Mouse (Mus musculus): ENCODE data around the gene Grip1. TPM values are rescaled to one million over a fixed set of nuclear protein-coding genes. Genes with fewer than 3 reads are reported as not detected.

Grip1 gene
- polyA plus RNA-seq, 1 experiment from 2014 or later: 7.9 TPM

DNA sequence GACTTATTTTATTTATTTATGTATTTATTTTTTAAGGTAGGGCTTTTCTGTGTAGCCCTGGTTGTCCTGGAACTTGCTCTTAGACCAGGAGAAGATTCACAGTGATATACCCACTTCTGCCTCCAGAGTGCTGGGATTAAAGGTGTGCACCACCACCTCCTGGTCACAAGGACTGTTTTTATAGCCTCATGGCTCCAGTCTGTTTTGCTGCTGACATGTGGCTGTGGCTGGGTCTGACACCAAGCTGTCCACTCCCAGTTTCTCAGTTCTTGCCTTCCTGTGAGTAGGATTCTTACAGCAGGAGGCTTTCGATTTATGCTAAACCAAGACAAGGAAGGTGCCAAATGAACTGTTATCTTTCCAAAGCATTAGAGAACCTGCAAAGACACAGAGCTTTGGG is 16.5 kb downstream of the Grip1 start:
- Histone ChIP-seq H3K36me3 (0 out of 2 replicates have a peak, but pooled peaks cover 9% of the 10 kb centered on the region), H3K27me3 (ENCODE audit: insufficient read depth, poor library complexity, severe bottlenecking) (no peaks in the 10 kb centered on the region), H3K4me1 (replicated peaks) (0 out of 2 replicates have a peak, but pooled peaks cover 1% of the 10 kb centered on the region), H3K4me3 (no peak overlapping the region), H3K9me3 (no peaks in the 10 kb centered on the region), H3K27ac (no peak overlapping the region)
- DNase-seq (ENCODE audit: low spot score): no peak
- 100% methylated on average over 1 of the region's 1 CpGs for WGBS

DNA sequence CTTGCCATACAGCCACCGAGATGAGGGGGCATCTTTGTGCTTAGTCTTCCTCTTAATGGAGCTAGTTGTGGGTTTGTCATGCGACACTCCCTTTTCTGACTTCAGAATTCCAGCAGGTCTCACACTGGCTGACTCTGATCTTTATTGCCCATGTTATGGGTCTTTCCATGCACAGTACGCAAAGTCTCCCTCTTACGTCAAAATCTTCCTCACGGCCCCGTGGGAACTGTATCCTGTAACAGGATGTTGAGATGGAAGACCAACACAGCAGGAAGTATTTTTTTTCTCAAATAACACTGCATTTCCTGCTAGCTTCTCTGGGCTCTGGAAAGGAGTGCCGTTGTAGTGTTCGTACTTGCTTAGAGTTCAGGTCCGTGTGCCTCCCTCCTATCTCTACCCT is 21.5 kb downstream of the Grip1 start:
- no peak overlapping the region for H3K27ac ChIP-seq
- H3K36me3 ChIP-seq: 0 out of 2 replicates have a peak, but pooled peaks cover 9% of the 10 kb centered on the region
- 81% methylated on average over 9 of the region's 9 CpGs for WGBS
- no peak overlapping the region for H3K4me3 ChIP-seq
- H3K4me1 ChIP-seq (replicated peaks): peaks cover 5% of the 10 kb centered on the region; the same call in 1 of the 2 replicates
- H3K9me3 ChIP-seq: no peaks in the 10 kb centered on the region
- no peaks in the 10 kb centered on the region for H3K27me3 ChIP-seq (ENCODE audit: insufficient read depth, poor library complexity, severe bottlenecking)
- no peak for DNase-seq (ENCODE audit: low spot score)

DNA sequence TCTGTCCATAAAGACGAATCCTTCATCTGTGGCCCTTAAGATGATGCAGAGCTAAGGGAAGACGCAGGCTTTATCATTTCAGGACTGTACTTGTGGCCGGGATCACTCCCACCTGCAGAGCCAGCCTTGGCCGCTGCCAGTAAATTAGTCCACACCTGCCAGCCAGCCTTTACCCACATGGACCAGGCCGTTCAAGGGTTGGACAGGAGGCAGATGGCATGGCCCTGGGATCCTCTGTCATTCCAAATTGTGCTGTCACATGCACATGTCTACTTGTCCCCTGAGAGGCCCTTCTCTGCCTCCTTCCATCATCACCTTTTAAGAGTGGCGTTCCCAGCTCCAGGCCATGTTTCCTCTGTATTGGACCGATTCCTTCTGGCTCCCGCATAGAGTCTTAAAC is 24.0 kb downstream of the Grip1 start:
- H3K4me3 ChIP-seq: no peak overlapping the region
- no peaks in the 10 kb centered on the region for H3K9me3 ChIP-seq
- 85% methylated on average over 8 of the region's 8 CpGs for WGBS
- H3K4me1 ChIP-seq (replicated peaks): peaks cover 9% of the 10 kb centered on the region
- no peaks in the 10 kb centered on the region for H3K36me3 ChIP-seq
- H3K27me3 ChIP-seq (ENCODE audit: insufficient read depth, poor library complexity, severe bottlenecking): no peaks in the 10 kb centered on the region
- no peak for DNase-seq (ENCODE audit: low spot score)
- no peak overlapping the region for H3K27ac ChIP-seq

DNA sequence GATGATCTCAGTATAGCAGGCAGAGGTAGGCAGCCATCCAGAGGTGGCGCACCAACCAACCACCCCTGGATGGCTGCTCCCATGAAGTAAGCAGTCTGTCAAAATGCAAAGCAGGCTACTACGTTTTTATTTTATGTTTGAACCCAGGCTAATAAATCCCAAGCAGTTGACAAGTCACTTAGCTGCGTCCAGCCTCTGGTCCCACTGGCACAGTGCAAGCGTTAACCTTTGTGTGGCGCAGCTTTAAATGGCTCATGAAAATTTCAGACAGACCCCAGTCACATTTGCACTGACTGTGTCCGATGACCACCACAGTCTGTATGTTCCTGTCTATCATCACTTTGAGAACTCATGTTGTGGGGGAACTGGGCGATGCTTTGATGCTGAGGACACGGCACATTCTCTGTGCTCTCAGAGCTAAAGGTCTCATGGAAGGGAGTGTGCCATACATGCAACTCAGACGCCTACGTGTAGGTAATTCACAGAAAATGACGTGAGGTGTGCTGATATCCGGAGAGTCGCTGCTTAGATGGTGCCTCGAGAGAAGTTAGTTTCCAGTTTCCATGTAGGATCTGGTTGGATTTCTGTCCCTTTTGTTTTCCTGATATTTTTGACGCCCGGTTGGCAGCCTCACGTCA is 29.6 kb downstream of the Grip1 start:
- Histone ChIP-seq H3K27ac (peak overlapping the region; percentile 51), H3K4me3 (no peak overlapping the region), H3K27me3 (ENCODE audit: insufficient read depth, poor library complexity, severe bottlenecking) (no peaks in the 10 kb centered on the region), H3K4me1 (replicated peaks) (peaks cover 22% of the 10 kb centered on the region), H3K36me3 (no peaks in the 10 kb centered on the region), H3K9me3 (no peaks in the 10 kb centered on the region)
- peak; percentile 5 for DNase-seq (ENCODE audit: low spot score)
- 47% methylated on average over 17 of the region's 17 CpGs for WGBS

DNA sequence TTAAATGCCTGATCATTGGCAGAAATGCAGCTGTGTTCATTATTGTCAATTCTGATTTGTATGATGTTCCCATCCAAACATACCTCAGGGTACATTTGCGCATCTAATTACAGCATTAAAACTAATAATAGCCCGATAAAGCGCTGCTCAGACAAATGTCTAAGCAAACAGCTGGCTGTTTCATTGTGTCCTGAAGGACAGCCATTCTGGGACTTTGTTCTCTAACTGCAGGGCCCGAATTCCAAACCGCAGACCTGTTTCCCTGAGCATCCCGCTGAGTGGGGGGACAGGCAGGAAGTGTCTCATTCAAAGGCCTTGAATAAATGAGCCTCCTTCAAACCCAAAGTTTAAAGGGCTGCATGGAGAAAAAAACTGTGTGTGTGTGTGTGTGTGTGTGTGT is 30.1 kb downstream of the Grip1 start:
- H3K4me1 ChIP-seq (replicated peaks): peaks cover 22% of the 10 kb centered on the region
- 11% methylated on average over 6 of the region's 6 CpGs for WGBS
- peak; percentile 54 for DNase-seq (ENCODE audit: low spot score)
- H3K36me3 ChIP-seq: no peaks in the 10 kb centered on the region
- H3K4me3 ChIP-seq: no peak overlapping the region
- no peaks in the 10 kb centered on the region for H3K9me3 ChIP-seq
- H3K27ac ChIP-seq: peak overlapping the region; percentile 51
- H3K27me3 ChIP-seq (ENCODE audit: insufficient read depth, poor library complexity, severe bottlenecking): no peaks in the 10 kb centered on the region

DNA sequence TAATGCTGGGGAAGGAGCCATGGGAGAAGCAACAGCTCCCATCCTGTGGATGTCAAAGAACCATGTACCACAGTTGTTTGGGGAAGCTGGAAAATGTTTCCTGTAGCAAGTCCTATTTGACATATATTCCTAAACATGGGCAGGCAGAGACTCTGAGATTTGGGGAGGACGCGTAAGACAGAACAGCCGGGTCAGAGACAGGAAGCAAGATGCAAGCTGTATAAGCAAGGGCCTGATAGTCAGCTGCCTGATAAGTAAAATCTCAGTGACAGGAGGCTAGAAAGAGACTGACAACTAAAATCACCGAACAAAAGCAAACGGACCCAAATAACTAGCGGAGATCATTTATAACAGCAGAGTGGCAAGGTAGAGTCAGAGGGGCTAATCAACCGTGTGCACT is 33.3 kb downstream of the Grip1 start:
- WGBS: 87% methylated on average over 7 of the region's 7 CpGs
- Histone ChIP-seq H3K4me3 (no peak overlapping the region), H3K36me3 (peaks cover 11% of the 10 kb centered on the region), H3K4me1 (replicated peaks) (peaks cover 22% of the 10 kb centered on the region), H3K9me3 (no peaks in the 10 kb centered on the region), H3K27ac (no peak overlapping the region), H3K27me3 (ENCODE audit: insufficient read depth, poor library complexity, severe bottlenecking) (no peaks in the 10 kb centered on the region)
- no peak for DNase-seq (ENCODE audit: low spot score)

DNA sequence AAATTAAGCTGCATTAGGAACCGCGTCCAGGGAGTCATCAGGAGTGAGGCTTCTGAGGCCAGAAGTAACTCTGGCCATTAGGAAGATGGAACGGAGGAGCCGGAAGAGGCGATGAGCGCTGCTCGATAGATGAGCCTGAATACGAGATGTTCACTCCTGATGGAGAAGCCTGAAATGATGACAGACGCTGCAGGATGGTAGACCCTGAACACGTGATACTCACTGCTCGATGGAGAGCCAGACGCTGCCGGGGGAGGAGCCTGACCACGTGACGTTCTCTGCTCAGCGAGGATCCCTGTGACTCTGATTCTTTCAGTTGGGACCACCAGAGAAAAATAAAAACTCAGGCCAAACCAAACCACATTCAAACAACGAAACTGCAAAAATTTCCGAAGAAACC is 37.2 kb downstream of the Grip1 start:
- no peaks in the 10 kb centered on the region for H3K27me3 ChIP-seq (ENCODE audit: insufficient read depth, poor library complexity, severe bottlenecking)
- no peak for DNase-seq (ENCODE audit: low spot score)
- WGBS: 93% methylated on average over 18 of the region's 18 CpGs

DNA sequence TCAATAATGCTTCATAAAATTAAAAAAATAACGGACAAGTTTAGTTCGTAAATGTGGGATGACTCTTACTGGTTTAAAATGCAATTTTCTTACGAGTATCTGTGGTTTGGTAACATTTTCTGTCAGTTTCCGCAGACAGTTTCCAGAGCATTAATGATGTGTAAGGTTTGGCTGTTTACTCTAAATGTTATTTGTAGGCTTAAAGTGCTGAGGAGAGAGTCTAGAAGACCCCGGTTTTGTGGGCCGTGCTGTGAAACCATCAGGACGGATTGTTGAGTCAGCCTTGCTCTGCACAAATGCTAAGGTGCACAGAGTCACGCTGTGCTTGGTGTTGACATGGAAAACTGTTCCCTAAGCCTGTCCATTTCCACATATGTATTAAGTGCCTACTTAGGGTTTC is 41.7 kb downstream of the Grip1 start:
- Histone ChIP-seq H3K9me3 (peaks cover 18% of the 10 kb centered on the region), H3K4me3 (no peak overlapping the region), H3K36me3 (peaks cover 26% of the 10 kb centered on the region), H3K27me3 (ENCODE audit: insufficient read depth, poor library complexity, severe bottlenecking) (no peaks in the 10 kb centered on the region), H3K4me1 (replicated peaks) (no peaks in the 10 kb centered on the region), H3K27ac (no peak overlapping the region)
- 92% methylated on average over 8 of the region's 8 CpGs for WGBS
- no peak for DNase-seq (ENCODE audit: low spot score)

More for the DNA sequence above, 37.2 kb downstream of the Grip1 start:
- Histone ChIP-seq H3K4me1 (replicated peaks) (no peaks in the 10 kb centered on the region), H3K27ac (no peak overlapping the region), H3K4me3 (no peak overlapping the region), H3K9me3 (no peaks in the 10 kb centered on the region), H3K36me3 (peaks cover 11% of the 10 kb centered on the region)

DNA sequence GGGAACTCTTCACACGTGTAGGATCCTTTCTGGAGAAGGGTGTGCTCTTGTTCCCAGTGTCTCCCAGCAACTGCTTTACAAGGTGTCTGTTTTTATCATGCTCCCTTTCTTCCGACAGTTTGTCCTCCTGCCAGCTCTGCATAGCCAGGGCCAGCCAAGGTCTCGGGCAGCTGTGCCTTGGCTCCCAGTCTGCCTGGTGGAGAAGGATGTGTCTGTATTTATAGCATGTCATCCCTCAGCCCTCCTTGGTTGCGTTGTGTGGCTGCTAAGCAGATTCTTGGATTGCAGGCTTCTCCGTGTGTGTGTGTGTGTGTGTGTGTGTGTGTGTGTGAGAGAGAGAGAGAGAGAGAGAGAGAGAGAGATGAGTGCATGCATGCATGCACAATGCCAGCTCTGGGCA is 42.6 kb downstream of the Grip1 start:
- H3K36me3 ChIP-seq: peaks cover 19% of the 10 kb centered on the region
- H3K4me3 ChIP-seq: no peak overlapping the region
- no peak overlapping the region for H3K27ac ChIP-seq
- WGBS: 83% methylated on average over 5 of the region's 5 CpGs
- peaks cover 23% of the 10 kb centered on the region for H3K9me3 ChIP-seq
- no peaks in the 10 kb centered on the region for H3K4me1 ChIP-seq (replicated peaks)
- H3K27me3 ChIP-seq (ENCODE audit: insufficient read depth, poor library complexity, severe bottlenecking): no peaks in the 10 kb centered on the region
- no peak for DNase-seq (ENCODE audit: low spot score)

DNA sequence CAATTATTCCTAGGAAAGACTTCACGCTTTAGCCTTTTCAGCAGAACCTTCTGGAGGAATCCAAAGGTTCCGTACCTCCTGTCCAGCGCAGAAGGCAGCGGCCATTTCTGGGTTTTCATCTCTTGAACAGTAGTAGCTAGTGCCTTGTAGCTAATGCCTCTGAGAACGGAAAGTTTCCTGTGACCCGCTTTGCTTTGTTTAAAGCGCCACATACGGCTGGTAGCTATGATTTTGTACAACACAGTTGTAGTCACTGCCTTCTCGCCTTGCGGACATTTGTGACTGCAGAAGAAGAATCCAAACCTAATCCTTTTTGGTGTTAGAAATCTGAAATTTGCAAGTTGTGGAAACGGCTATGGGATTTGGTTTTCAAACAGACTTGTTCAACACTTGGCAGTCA is 68.1 kb downstream of the Grip1 start:
- DNase-seq (ENCODE audit: low spot score): no peak
- peaks cover 10% of the 10 kb centered on the region for H3K4me1 ChIP-seq (replicated peaks)
- 95% methylated on average over 11 of the region's 11 CpGs for WGBS
- peaks cover 13% of the 10 kb centered on the region; the same call in 1 of the 2 replicates for H3K36me3 ChIP-seq
- no peak overlapping the region for H3K27ac ChIP-seq
- H3K4me3 ChIP-seq: no peak overlapping the region
- H3K9me3 ChIP-seq: peaks cover 11% of the 10 kb centered on the region
- H3K27me3 ChIP-seq (ENCODE audit: insufficient read depth, poor library complexity, severe bottlenecking): no peaks in the 10 kb centered on the region

DNA sequence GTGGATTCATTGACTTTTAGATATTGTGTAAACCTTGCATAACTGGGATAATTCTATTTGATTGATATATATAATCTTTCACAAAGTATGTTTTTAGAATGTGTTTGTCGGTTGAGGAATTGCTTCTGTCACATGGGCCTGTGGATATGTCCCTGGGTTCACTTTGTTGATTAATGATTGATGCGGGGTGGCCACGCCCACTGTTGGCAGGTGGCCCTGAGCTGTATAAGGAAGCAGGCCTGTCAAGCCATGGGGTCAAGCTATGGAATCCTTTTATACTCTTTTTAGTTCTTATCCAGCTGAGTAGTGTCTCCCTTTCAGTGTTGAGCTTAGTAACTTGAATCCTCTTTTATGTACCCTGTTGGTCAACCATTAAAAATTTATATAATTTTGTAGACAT is 72.1 kb downstream of the Grip1 start:
- Histone ChIP-seq H3K4me1 (replicated peaks) (peaks cover 16% of the 10 kb centered on the region), H3K4me3 (no peak overlapping the region), H3K9me3 (no peaks in the 10 kb centered on the region), H3K36me3 (no peaks in the 10 kb centered on the region), H3K27ac (no peak overlapping the region), H3K27me3 (ENCODE audit: insufficient read depth, poor library complexity, severe bottlenecking) (no peaks in the 10 kb centered on the region)
- 37% methylated on average over 3 of the region's 3 CpGs for WGBS
- peak; percentile 37 for DNase-seq (ENCODE audit: low spot score)

DNA sequence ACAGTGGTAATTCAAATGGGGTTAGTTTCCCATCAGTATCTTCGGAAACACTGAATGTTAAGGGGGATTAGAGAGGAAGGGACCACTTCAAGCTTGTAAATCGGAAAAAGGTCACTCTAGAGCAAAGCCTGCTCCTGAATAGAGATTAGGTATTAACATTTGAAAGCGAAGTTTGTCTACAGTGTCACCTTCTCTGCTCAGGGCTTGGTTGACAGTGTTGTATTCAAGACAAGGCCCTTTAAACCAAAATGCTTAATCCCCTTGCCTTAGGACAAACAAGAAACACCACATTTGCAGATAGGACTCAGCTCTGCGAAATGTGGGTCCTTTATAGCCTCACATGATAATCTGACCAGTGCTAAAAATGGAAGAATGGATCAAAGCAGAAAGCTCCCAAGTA is 81.2 kb downstream of the Grip1 start:
- no peaks in the 10 kb centered on the region for H3K9me3 ChIP-seq
- WGBS: 57% methylated on average over 4 of the region's 4 CpGs
- H3K36me3 ChIP-seq: no peaks in the 10 kb centered on the region
- no peak for DNase-seq (ENCODE audit: low spot score)
- no peak overlapping the region for H3K4me3 ChIP-seq
- H3K4me1 ChIP-seq (replicated peaks): no peaks in the 10 kb centered on the region
- no peak overlapping the region for H3K27ac ChIP-seq
- H3K27me3 ChIP-seq (ENCODE audit: insufficient read depth, poor library complexity, severe bottlenecking): no peaks in the 10 kb centered on the region

DNA sequence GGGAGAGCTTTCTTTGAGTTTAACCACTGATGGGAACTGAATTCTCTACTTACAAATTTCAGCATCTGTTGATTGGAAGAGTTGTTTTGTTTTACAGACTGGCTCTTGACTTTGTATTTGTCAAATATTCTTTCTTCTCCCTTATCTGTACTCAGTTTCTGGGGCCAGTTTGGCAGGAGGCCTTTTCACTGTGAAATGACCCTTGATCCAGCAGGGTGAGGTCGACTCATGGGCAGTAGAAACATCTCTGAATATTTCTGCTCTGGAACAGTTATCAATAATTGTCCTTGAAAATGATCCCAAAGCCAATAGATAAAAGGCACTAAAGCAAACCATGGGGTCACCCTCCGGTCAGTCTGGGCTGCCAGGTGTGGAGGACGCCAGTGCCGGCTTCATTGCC is 88.0 kb downstream of the Grip1 start:
- no peak for DNase-seq (ENCODE audit: low spot score)
- Histone ChIP-seq H3K36me3 (0 out of 2 replicates have a peak, but pooled peaks cover 13% of the 10 kb centered on the region), H3K27me3 (ENCODE audit: insufficient read depth, poor library complexity, severe bottlenecking) (no peaks in the 10 kb centered on the region), H3K4me1 (replicated peaks) (peaks cover 17% of the 10 kb centered on the region), H3K4me3 (no peak overlapping the region), H3K9me3 (0 out of 2 replicates have a peak, but pooled peaks cover 3% of the 10 kb centered on the region), H3K27ac (no peak overlapping the region)
- 89% methylated on average over 4 of the region's 4 CpGs for WGBS

DNA sequence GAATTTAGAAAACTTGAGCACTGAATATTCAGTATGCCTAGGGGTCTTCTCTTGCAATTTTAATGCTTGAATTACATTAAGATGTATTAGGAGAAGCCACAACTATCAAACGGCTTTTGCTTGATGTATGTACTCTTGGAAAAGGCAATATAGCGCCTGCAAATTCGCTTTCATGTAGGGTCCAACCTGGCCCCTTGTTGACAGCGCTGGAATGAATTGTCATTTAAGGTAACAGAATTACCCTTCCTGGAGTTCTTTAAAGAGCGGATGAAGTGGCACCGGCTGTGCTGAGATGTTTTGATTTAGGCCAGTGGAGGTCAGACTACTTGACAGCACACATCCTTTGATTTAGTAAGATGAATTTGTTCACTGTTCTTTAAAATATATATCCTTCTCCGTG is 90.1 kb downstream of the Grip1 start:
- H3K9me3 ChIP-seq: 0 out of 2 replicates have a peak, but pooled peaks cover 3% of the 10 kb centered on the region
- H3K4me3 ChIP-seq: no peak overlapping the region
- H3K27ac ChIP-seq: no peak overlapping the region
- 0 out of 2 replicates have a peak, but pooled peaks cover 13% of the 10 kb centered on the region for H3K36me3 ChIP-seq
- H3K4me1 ChIP-seq (replicated peaks): peaks cover 17% of the 10 kb centered on the region
- 58% methylated on average over 7 of the region's 7 CpGs for WGBS
- DNase-seq (ENCODE audit: low spot score): no peak
- no peaks in the 10 kb centered on the region for H3K27me3 ChIP-seq (ENCODE audit: insufficient read depth, poor library complexity, severe bottlenecking)

Data from hindbrain, embryonic 10.5 days (tissue).